Mouse (Mus musculus): ENCODE data around the gene Srbd1.

Gene Srbd1

GRCm38 (mm10) chr17:85975077-85975476 lies 169.9 kb downstream of the Srbd1 start:
- DNase-seq, result no peak

- no peak for DNase-seq
Observed at GRCm38 (mm10) chr17:85974591-85974990, 170.4 kb downstream of the Srbd1 start.

- no peak for DNase-seq
Observed at GRCm38 (mm10) chr17:85971120-85971519, 173.9 kb downstream of the Srbd1 start.

GRCm38 (mm10) chr17:85961653-85962052 lies 183.3 kb downstream of the Srbd1 start:
- no peak for DNase-seq

- no peak for DNase-seq
Observed at GRCm38 (mm10) chr17:85951771-85952170, 193.2 kb downstream of the Srbd1 start.

- no peak for DNase-seq
Observed at GRCm38 (mm10) chr17:85949919-85950505, 195.0 kb downstream of the Srbd1 start.

- peak; percentile 70 for DNase-seq
Observed at GRCm38 (mm10) chr17:85948911-85949909, 195.8 kb downstream of the Srbd1 start.

GRCm38 (mm10) chr17:85944726-85945125 lies 200.2 kb downstream of the Srbd1 start:
- no peak for DNase-seq

- no peak for DNase-seq
Observed at GRCm38 (mm10) chr17:85943994-85944640, 200.9 kb downstream of the Srbd1 start.

- DNase-seq, result no peak
Observed at GRCm38 (mm10) chr17:85943551-85943981, 201.4 kb downstream of the Srbd1 start.

- DNase-seq, result no peak
Observed at GRCm38 (mm10) chr17:85943071-85943470, 201.9 kb downstream of the Srbd1 start.

GRCm38 (mm10) chr17:85942123-85942522 lies 202.9 kb downstream of the Srbd1 start:
- no peak for DNase-seq

GRCm38 (mm10) chr17:85941141-85941738 lies 203.7 kb downstream of the Srbd1 start:
- no peak for DNase-seq

GRCm38 (mm10) chr17:85937131-85937530 lies 207.8 kb downstream of the Srbd1 start:
- DNase-seq, result no peak

- no peak for DNase-seq
Observed at GRCm38 (mm10) chr17:85935268-85935667, 209.7 kb downstream of the Srbd1 start.
